Mouse (Mus musculus): ENCODE data around the gene Fam205a3.
"Not testable (repeated sequence)": the region's sequence is repeated elsewhere in the genome, so short reads cannot be mapped to it uniquely, and the experiment has no call there.

Gene Fam205a3

DNA sequence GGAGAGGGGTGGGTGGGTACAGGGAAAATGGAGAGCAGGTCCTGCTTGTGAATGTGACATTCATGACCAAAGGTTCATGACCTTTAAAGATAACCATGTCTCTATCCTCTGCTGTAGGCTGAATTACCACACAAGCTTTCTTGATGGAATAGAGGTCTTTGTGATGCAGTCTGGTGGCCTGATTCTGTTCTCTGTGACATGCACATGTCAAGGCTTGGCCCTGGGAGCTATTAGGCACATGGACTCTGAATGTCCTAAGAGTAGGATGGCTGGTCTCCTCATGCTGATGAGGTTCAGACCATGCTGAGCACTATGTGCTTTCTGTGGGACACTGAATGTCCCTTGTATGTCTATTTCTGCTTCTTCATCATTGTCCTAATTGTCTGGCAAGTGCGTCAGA lies at the start of gene Fam205a3:
Gene Fam205a3, plus strand, starts transcription at position 301 of the 400 bp plus-strand sequence.
- not testable (repeated sequence) for DNase-seq (ENCODE audit: low read depth, low spot score)

DNA sequence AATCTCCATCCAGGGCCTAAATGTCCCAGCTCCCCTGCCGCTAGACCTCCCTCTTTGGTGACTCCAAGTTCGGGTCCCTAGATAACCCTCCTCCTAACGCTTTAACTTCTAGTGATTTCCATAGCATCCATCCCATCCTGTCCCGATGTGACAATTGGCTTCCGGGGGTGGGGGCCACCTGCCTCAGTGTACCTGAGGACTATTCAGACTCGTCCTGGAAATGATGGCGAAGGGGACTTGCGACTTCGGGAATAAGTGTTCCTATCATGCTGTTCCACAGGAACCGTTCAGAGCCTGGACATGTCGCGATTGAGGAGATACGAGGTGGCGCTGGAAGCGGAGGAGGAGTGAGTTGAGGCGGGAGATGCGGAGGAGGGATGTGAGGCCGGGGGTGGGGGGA lies 24.2 kb upstream of the Fam205a3 start, which contains the start of gene Gm21953:
Gene Gm21953, plus strand, starts transcription at position 301 of the 400 bp plus-strand sequence.
- DNase-seq (ENCODE audit: low read depth, low spot score): not testable (repeated sequence)
